Mouse (Mus musculus) hindbrain, embryonic 16.5 days (tissue): ENCODE data around the gene Nol12. TPM values are rescaled to one million over a fixed set of nuclear protein-coding genes. Genes with fewer than 3 reads are reported as not detected.

ENCODE experiments used
- ATAC-seq: fragments of 200-750 bp; cut with Nextera tagmentation; 2 replicates; pipeline ENCODE4 v1.8.0; 2017; ENCODE audit warnings: moderate TSS enrichment, moderate library complexity
- H3K27ac ChIP-seq: fragments of 300-500 bp; sonication (generic); 2 replicates; pipeline ENCODE4 v1.5.1; 2014; ENCODE audit warnings: low read depth, mild to moderate bottlenecking, control low read depth, low read length, moderate library complexity
- H3K27me3 ChIP-seq: fragments of 300-500 bp; sonication (generic); replicated peaks from 2 replicates; pipeline ENCODE4 v1.6.1; 2014; ENCODE audit warnings: low read length; ENCODE audit not compliant: control insufficient read depth, insufficient read depth
- H3K36me3 ChIP-seq: fragments of 300-500 bp; sonication (generic); 2 replicates; pipeline ENCODE4 v1.6.1; 2014; ENCODE audit warnings: mild to moderate bottlenecking, low read length, moderate library complexity, mixed read lengths; ENCODE audit not compliant: control insufficient read depth, insufficient read depth
- H3K4me1 ChIP-seq: fragments of 300-500 bp; sonication (generic); 2 replicates; pipeline ENCODE4 v1.6.1; 2014; ENCODE audit warnings: low read depth, low read length; ENCODE audit not compliant: control insufficient read depth, insufficient read depth
- H3K4me2 ChIP-seq: fragments of 300-500 bp; sonication (generic); 2 replicates; pipeline ENCODE4 v1.6.1; 2014; ENCODE audit warnings: mild to moderate bottlenecking, low read length, control low read depth, moderate library complexity
- H3K4me3 ChIP-seq: fragments of 300-500 bp; sonication (generic); 2 replicates; pipeline ENCODE4 v1.5.1; 2014; ENCODE audit warnings: mild to moderate bottlenecking, low read length, control low read depth, moderate library complexity
- H3K9ac ChIP-seq: fragments of 300-500 bp; sonication (generic); 2 replicates; pipeline ENCODE4 v1.6.1; 2014; ENCODE audit warnings: low read depth, mild to moderate bottlenecking, control low read depth, low read length, moderate library complexity
- H3K9me3 ChIP-seq: fragments of 300-500 bp; sonication (generic); 2 replicates; pipeline ENCODE4 v1.6.1; 2014; ENCODE audit warnings: mild to moderate bottlenecking, low read length, moderate library complexity; ENCODE audit not compliant: control insufficient read depth
- WGBS: fragments of 180-500 bp; shearing (Covaris S2); extraction: QIAGEN DNeasy Blood & Tissue Kit; methylation state at CpG from one replicate; pipeline ENCODE4 v1.1.7; 2014; 5-methylcytosine and 5-hydroxymethylcytosine counted together
- polyA plus RNA-seq: library from polyadenylated mRNA; unstranded; fragments of >200 nt; fragmentation: Nextera tagmentation; extraction: Ambion mirVana; gene quantifications from 2 replicates; pipeline ENCODE4 v1.2.1, GENCODE M21; 2015

Gene Nol12
- polyA plus RNA-seq, 1 experiment from 2014 or later: 63.6 TPM

DNA sequence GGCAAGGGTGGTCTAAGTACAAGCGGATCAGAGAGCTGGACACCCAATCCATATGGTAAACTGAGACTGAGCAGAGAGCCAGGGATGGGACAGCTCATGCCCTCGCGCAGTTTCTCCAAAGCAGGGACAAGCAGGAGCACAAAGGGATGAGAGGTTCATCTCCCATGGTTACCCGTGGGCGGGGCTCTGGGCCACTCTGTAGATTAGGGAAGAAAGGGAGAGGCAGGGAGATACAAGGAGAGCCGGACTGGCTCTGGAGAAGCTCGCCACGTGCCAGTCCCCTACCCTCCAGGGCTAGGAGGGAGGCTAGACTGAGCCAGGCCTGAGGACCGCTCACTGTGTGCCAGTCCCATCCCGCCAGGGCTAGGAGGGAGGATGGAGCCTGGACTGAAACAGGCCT lies 2.6 kb downstream of the Nol12 start:
- whole genome bisulfite sequencing: 77% methylated on average over 10 of the region's 10 CpGs
- H3K9ac ChIP-seq: no peak overlapping the region

DNA sequence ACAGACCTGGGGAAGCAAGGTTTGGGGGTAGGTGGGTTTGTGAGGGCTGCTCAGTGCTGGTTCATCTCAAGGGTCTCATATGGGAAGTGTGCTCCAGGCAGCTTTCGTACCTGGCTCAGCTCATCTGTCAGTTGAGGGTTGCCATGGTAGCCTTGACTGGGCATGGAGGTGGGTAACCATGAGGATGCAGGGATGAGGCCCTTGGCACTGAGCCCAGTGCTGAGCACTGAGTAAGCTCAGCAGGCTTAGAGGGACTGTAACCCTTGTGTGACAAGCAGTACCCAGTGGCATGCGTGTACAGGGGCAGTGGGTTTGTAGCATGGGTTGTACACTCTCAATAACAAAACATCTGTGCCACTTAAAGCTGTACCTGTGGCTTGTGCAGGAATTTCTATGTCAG lies 3.2 kb downstream of the Nol12 start:
- Histone ChIP-seq H3K9ac (no peak overlapping the region), H3K4me2 (no peak overlapping the region), H3K4me1 (peaks cover 18% of the 10 kb centered on the region), H3K36me3 (peaks cover 16% of the 10 kb centered on the region; the same call in 1 of the 2 replicates), H3K27me3 (no peaks in the 10 kb centered on the region), H3K9me3 (no peaks in the 10 kb centered on the region), H3K4me3 (no peak overlapping the region), H3K27ac (no peak overlapping the region)
- 40% methylated on average over 2 of the region's 2 CpGs for WGBS
- no peak for ATAC-seq

More for the DNA sequence above, 2.6 kb downstream of the Nol12 start:
- H3K27ac ChIP-seq: no peak overlapping the region
- no peak for ATAC-seq
- no peaks in the 10 kb centered on the region for H3K27me3 ChIP-seq
- H3K4me1 ChIP-seq: peaks cover 13% of the 10 kb centered on the region
- H3K9me3 ChIP-seq: no peaks in the 10 kb centered on the region
- H3K4me2 ChIP-seq: no peak overlapping the region
- H3K4me3 ChIP-seq: no peak overlapping the region
- peaks cover 16% of the 10 kb centered on the region; the same call in 1 of the 2 replicates for H3K36me3 ChIP-seq

DNA sequence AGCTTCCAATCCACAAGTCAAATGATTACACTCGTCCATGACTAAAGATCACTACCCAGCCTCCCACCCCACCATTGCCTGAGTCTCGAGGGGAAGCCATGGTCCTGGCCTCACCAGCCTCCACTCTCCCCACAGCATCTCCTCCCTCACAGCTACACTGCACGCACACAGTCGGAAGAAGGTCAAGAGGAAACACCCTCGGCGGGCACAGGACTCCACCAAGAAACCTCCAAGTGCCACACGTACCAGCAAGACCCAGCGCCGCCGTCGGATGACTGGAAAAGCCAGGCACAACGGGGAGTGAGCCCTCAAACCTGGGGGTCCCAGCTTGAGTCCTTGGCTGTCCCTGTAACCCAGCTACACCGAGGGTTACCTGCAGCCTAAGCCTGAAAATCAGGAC lies 5.6 kb downstream of the Nol12 start:
- H3K9me3 ChIP-seq: no peaks in the 10 kb centered on the region
- H3K9ac ChIP-seq: no peak overlapping the region
- WGBS: 92% methylated on average over 13 of the region's 13 CpGs
- peaks cover 18% of the 10 kb centered on the region for H3K4me1 ChIP-seq
- H3K27ac ChIP-seq: no peak overlapping the region
- no peaks in the 10 kb centered on the region for H3K27me3 ChIP-seq
- H3K4me2 ChIP-seq: no peak overlapping the region
- ATAC-seq: no peak
- H3K4me3 ChIP-seq: no peak overlapping the region
- H3K36me3 ChIP-seq: peaks cover 16% of the 10 kb centered on the region; the same call in 1 of the 2 replicates

DNA sequence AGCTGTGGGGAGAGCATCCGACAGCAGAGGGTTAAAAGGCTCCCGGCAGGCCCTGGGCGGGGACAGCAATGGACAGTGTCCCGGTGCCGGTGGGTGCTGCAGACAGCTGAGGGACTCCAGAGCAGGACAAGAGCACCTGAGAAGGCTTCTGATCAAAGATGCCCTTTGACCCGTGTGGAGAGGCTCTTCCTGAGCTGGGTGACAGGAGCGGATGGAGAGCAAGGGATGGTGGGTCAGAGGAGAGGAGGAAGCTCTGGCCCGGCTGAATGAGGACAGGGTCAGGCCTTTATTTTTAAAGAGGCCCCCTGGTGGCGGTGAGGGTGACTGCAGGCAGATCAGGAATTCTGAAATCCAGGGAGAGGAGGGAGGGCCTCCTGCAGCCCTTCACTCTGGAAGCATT lies 7.9 kb downstream of the Nol12 start:
- peak; percentile 46 for ATAC-seq
- peaks cover 14% of the 10 kb centered on the region for H3K4me1 ChIP-seq
- peak overlapping the region; percentile 49 for H3K4me2 ChIP-seq
- no peaks in the 10 kb centered on the region; the same call in 1 of the 2 replicates for H3K27me3 ChIP-seq
- H3K9ac ChIP-seq: peak overlapping the region; percentile 36
- no peak overlapping the region for H3K27ac ChIP-seq
- peak overlapping the region; percentile 16 for H3K4me3 ChIP-seq
- H3K36me3 ChIP-seq: peaks cover 14% of the 10 kb centered on the region; the same call in 1 of the 2 replicates
- WGBS: 4% methylated on average over 9 of the region's 9 CpGs
- H3K9me3 ChIP-seq: no peaks in the 10 kb centered on the region

- Histone ChIP-seq H3K4me2 (no peak overlapping the region), H3K9me3 (no peaks in the 10 kb centered on the region), H3K4me1 (peaks cover 19% of the 10 kb centered on the region), H3K27ac (no peak overlapping the region), H3K27me3 (no peaks in the 10 kb centered on the region; the same call in 1 of the 2 replicates), H3K36me3 (0 out of 2 replicates have a peak, but pooled peaks cover 2% of the 10 kb centered on the region), H3K9ac (no peak overlapping the region), H3K4me3 (no peak overlapping the region)
- 56% methylated on average over 7 of the region's 7 CpGs for WGBS
- no peak for ATAC-seq
These were observed 11.5 kb downstream of the Nol12 start for GRCm38 (mm10) chr15:78946232-78946631.

- H3K4me2 ChIP-seq: peak within 1 kb of the TSS; percentile 57
- peaks cover 16% of the 10 kb centered on the region for H3K4me1 ChIP-seq
- H3K27me3 ChIP-seq: no peaks in the 10 kb centered on the region; the same call in 1 of the 2 replicates
- H3K9ac ChIP-seq: peak within 1 kb of the TSS; percentile 77
- H3K4me3 ChIP-seq: peak within 1 kb of the TSS; percentile 66
- no peaks in the 10 kb centered on the region for H3K9me3 ChIP-seq
- peak; percentile 98 for ATAC-seq
- H3K27ac ChIP-seq: peak within 1 kb of the TSS; percentile 77
- 1% methylated on average over 24 of the region's 24 CpGs for WGBS
- H3K36me3 ChIP-seq: no peaks in the 10 kb centered on the region; the same call in 1 of the 2 replicates
These were observed 12.9 kb downstream of the Nol12 start, which contains the start of gene Triobp for GRCm38 (mm10) chr15:78947657-78948056. Gene Triobp (plus strand): TSS chr15:78947724.

DNA sequence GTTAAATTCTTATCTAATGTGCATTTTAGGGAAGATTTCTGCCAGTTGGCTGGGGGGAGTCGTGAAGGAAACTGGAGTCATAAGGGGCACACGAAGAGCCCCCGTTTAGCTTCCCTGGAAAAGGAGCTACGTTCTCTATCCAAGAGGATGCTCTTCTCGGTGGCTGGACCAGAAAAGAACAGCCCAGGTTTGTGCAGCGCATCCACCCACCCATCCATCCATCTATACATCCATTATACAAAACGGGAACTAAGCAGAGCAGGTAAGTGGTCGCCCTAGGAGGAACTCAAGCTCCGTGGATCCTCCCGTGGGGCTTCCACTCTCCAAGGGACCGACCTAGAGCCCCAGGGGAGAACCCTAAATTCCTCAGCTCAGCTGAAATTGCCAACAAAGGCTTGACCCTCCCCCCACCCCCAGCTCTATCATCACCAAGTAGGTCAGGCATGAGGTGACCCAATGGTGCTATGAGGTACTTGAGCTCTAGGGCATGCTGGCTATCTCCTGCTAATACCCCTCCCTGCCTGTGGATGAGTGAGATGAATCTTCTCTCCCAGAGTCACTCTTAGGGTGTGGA lies 13.5 kb downstream of the Nol12 start:
- Histone ChIP-seq H3K36me3 (no peaks in the 10 kb centered on the region; the same call in 1 of the 2 replicates), H3K4me2 (peak overlapping the region; percentile 57), H3K4me3 (peak overlapping the region; percentile 66), H3K27ac (peak overlapping the region; percentile 77), H3K4me1 (peaks cover 13% of the 10 kb centered on the region), H3K9ac (peak overlapping the region; percentile 77), H3K27me3 (no peaks in the 10 kb centered on the region; the same call in 1 of the 2 replicates), H3K9me3 (no peaks in the 10 kb centered on the region)
- WGBS: 2% methylated on average over 11 of the region's 11 CpGs
- peak; percentile 31 for ATAC-seq

DNA sequence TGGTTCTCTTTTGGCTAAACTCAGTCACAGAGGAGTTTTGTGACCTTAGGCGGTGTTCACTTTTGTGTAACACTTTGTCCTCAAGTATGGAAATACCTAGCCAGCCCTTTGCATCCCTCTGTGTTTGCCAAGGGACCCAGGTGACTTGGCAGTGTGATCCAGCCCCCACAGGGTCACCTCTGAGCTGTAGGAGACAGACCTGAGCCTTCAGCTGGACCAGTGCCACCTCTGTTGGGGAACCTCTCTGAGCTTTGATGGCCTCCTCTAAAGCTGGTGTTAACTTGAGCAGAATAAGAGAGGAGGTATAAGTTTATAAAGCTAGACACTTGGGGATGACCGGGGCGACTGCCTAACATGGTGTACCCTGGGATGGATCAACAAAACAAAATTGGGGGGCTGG lies 14.2 kb downstream of the Nol12 start:
- H3K27me3 ChIP-seq: no peaks in the 10 kb centered on the region; the same call in 1 of the 2 replicates
- H3K4me3 ChIP-seq: peak overlapping the region; percentile 66
- no peak for ATAC-seq
- H3K4me2 ChIP-seq: peak overlapping the region; percentile 57
- H3K9ac ChIP-seq: no peak overlapping the region
- no peaks in the 10 kb centered on the region for H3K9me3 ChIP-seq
- H3K4me1 ChIP-seq: peaks cover 13% of the 10 kb centered on the region
- 99% methylated on average over 3 of the region's 3 CpGs for WGBS
- no peak overlapping the region for H3K27ac ChIP-seq
- no peaks in the 10 kb centered on the region; the same call in 1 of the 2 replicates for H3K36me3 ChIP-seq

GRCm38 (mm10) chr15:78955663-78956062 lies 20.9 kb downstream of the Nol12 start:
- H3K9ac ChIP-seq: no peak overlapping the region
- H3K4me2 ChIP-seq: no peak overlapping the region
- H3K4me3 ChIP-seq: no peak overlapping the region
- no peaks in the 10 kb centered on the region for H3K9me3 ChIP-seq
- H3K36me3 ChIP-seq: peaks cover 14% of the 10 kb centered on the region
- H3K27ac ChIP-seq: no peak overlapping the region
- WGBS: 81% methylated on average over 3 of the region's 3 CpGs
- no peaks in the 10 kb centered on the region for H3K4me1 ChIP-seq
- H3K27me3 ChIP-seq: no peaks in the 10 kb centered on the region
- no peak for ATAC-seq
